ENCODE assay signal across 9 mouse cellular contexts in genomic region chr3:93031450-93031849, GRCm38 (mm10). TPM values are rescaled to one million over a fixed set of nuclear protein-coding genes. Genes with fewer than 3 reads are reported as not detected.
DNase-seq lines count a peak whose midpoint lies in the region; ATAC-seq and TF ChIP-seq lines count a peak whose summit lies in the region.
"Had no signal": no experiment of that assay in that cellular context is flagged by ENCODE, and none has a peak within 500 bp of the region (broad histone marks: within the 10 kb centered on the region; RNA-seq: fewer than 3 reads in every experiment).

No protein-coding gene starts in this region.

- WGBS in intestine, embryonic 16.5 days: 46% methylated on average over 5 of the region's 5 CpGs
- 46% methylated on average over 5 of the region's 5 CpGs for WGBS in lung, postnatal 0 days
- 38% methylated on average over 5 of the region's 5 CpGs for WGBS in stomach, postnatal 0 days

- H3K4me1 ChIP-seq in E14TG2a.4 (replicated peaks; ENCODE audit: low read depth, low read length): no peaks in the 10 kb centered on the region
- no peaks in the 10 kb centered on the region for H3K4me1 ChIP-seq in intestine, embryonic 16.5 days (ENCODE audit: control insufficient read depth, insufficient read depth, low read length)
- no peaks in the 10 kb centered on the region for H3K4me1 ChIP-seq in lung, postnatal 0 days (ENCODE audit: insufficient read depth, low read depth, low read length)
- no peaks in the 10 kb centered on the region for H3K4me1 ChIP-seq in stomach, postnatal 0 days (replicated peaks; ENCODE audit: control insufficient read depth, insufficient read depth)

- DNase-seq in adrenal gland, postnatal 10 days: peak; percentile 26
- no peak for DNase-seq in adrenal gland, adult 2 months
- peak; percentile 46 for DNase-seq in embryo, embryonic 11.5 days (ENCODE audit: low read depth, low spot score)
- DNase-seq in lung, postnatal 0 days (ENCODE audit: low spot score): peak; percentile 37
- DNase-seq in stomach, postnatal 0 days (ENCODE audit: low spot score): peak; percentile 30
- DNase-seq in spleen, adult 18-20 months: no peak

- no peaks in the 10 kb centered on the region for H3K36me3 ChIP-seq in E14TG2a.4 (ENCODE audit: insufficient read depth, low read length)
- no peaks in the 10 kb centered on the region for H3K36me3 ChIP-seq in intestine, embryonic 16.5 days (ENCODE audit: control insufficient read depth, insufficient read depth, low read length)
- no peaks in the 10 kb centered on the region for H3K36me3 ChIP-seq in lung, postnatal 0 days (ENCODE audit: insufficient read depth, low read length)
- H3K36me3 ChIP-seq in stomach, postnatal 0 days (ENCODE audit: control insufficient read depth, insufficient read depth, low read length): no peaks in the 10 kb centered on the region

- peak; percentile 61 for TF ChIP-seq CTCF in E14TG2a.4 (conservative IDR thresholded peaks at IDR 0.05; ENCODE audit: low read length)
- peak; percentile 78 for TF ChIP-seq CTCF in lung, postnatal 0 days (IDR thresholded peaks at IDR 0.05)
- peak; percentile 92 for TF ChIP-seq CTCF in stomach, postnatal 0 days (IDR thresholded peaks at IDR 0.05; ENCODE audit: low read depth)

- no peak for TF ChIP-seq EP300 in lung, postnatal 0 days (IDR thresholded peaks at IDR 0.05)
- TF ChIP-seq EP300 in stomach, postnatal 0 days (optimal IDR thresholded peaks at IDR 0.05): no peak

- no peak overlapping the region for H3K4me2 ChIP-seq in intestine, embryonic 16.5 days (ENCODE audit: low read depth, low read length)
- no peak overlapping the region for H3K4me2 ChIP-seq in lung, postnatal 0 days (replicated peaks; ENCODE audit: low read depth, low read length)
- H3K4me2 ChIP-seq in stomach, postnatal 0 days (replicated peaks; ENCODE audit: low read depth): no peak overlapping the region

- H3K27ac ChIP-seq in intestine, embryonic 16.5 days (ENCODE audit: low read length): no peak overlapping the region
- H3K27ac ChIP-seq in lung, postnatal 0 days (ENCODE audit: low read length): no peak overlapping the region
- no peak overlapping the region for H3K27ac ChIP-seq in stomach, postnatal 0 days (replicated peaks)
- H3K27ac ChIP-seq: macrophage had no signal

- ATAC-seq in intestine, embryonic 16.5 days: peak; percentile 66
- ATAC-seq in lung, postnatal 0 days: no peak
- no peak for ATAC-seq in stomach, postnatal 0 days (ENCODE audit: low FRiP score, low TSS enrichment)

- H3K4me3 ChIP-seq in E14TG2a.4 (replicated peaks; ENCODE audit: low read length): no peak overlapping the region
- no peak overlapping the region for H3K4me3 ChIP-seq in intestine, embryonic 16.5 days (ENCODE audit: low read length)
- H3K4me3 ChIP-seq in lung, postnatal 0 days (ENCODE audit: low read depth, low read length): no peak overlapping the region
- H3K4me3 ChIP-seq in stomach, postnatal 0 days (ENCODE audit: low read depth, low read length): no peak overlapping the region

- H3K9ac ChIP-seq in intestine, embryonic 16.5 days (ENCODE audit: low read depth, low read length): no peak overlapping the region
- H3K9ac ChIP-seq in lung, postnatal 0 days (replicated peaks; ENCODE audit: low read depth): no peak overlapping the region
- H3K9ac ChIP-seq in stomach, postnatal 0 days (ENCODE audit: low read length): no peak overlapping the region

- 0 out of 2 replicates have a peak, but pooled peaks cover 2% of the 10 kb centered on the region for H3K9me3 ChIP-seq in E14TG2a.4 (ENCODE audit: low read length)
- no peaks in the 10 kb centered on the region for H3K9me3 ChIP-seq in intestine, embryonic 16.5 days (ENCODE audit: control insufficient read depth, low read length)
- no peaks in the 10 kb centered on the region for H3K9me3 ChIP-seq in lung, postnatal 0 days (ENCODE audit: low read length)
- no peaks in the 10 kb centered on the region for H3K9me3 ChIP-seq in stomach, postnatal 0 days (ENCODE audit: control insufficient read depth, low read length)

- H3K27me3 ChIP-seq in E14TG2a.4 (ENCODE audit: insufficient read depth, low read length): no peaks in the 10 kb centered on the region
- H3K27me3 ChIP-seq in intestine, embryonic 16.5 days (replicated peaks; ENCODE audit: control insufficient read depth, insufficient read depth, low read length): no peaks in the 10 kb centered on the region
- no peaks in the 10 kb centered on the region for H3K27me3 ChIP-seq in lung, postnatal 0 days (replicated peaks; ENCODE audit: insufficient read depth, low read length)
- H3K27me3 ChIP-seq in stomach, postnatal 0 days (ENCODE audit: control insufficient read depth, insufficient read depth, low read length): no peaks in the 10 kb centered on the region

RNA-seq across cellular contexts. Expression of gene Lce1m, which starts 12.6 kb away (rescaled TPM):
- total RNA-seq in adrenal gland, postnatal 10 days (2021): not detected
- total RNA-seq in adrenal gland, adult 2 months (2021): not detected
- not detected in 2 replicates for polyA plus RNA-seq in adrenal gland, adult 2 months (2012; rRNA removed)
- polyA plus RNA-seq in intestine, embryonic 16.5 days (2015; fragmentation: Nextera tagmentation; extraction: Ambion mirVana): not detected in 2 replicates
- not detected in 2 replicates for polyA plus RNA-seq in lung, postnatal 0 days (2015; fragmentation: Nextera tagmentation; extraction: Ambion mirVana)
- 356 and 376 TPM in 2 replicates for polyA plus RNA-seq in stomach, postnatal 0 days (2015; fragmentation: Nextera tagmentation; extraction: Ambion mirVana)
- polyA plus RNA-seq: macrophage had no signal

RNA-seq across cellular contexts. Expression of gene Crct1, which starts 16.0 kb away (rescaled TPM):
- total RNA-seq in adrenal gland, postnatal 10 days (2021): not detected
- not detected for total RNA-seq in adrenal gland, adult 2 months (2021)
- not detected in 2 replicates for polyA plus RNA-seq in adrenal gland, adult 2 months (2012; rRNA removed)
- polyA plus RNA-seq in intestine, embryonic 16.5 days (2015; fragmentation: Nextera tagmentation; extraction: Ambion mirVana): not detected in 2 replicates
- polyA plus RNA-seq in lung, postnatal 0 days (2015; fragmentation: Nextera tagmentation; extraction: Ambion mirVana): not detected in 2 replicates
- 1,801 and 2,041 TPM in 2 replicates for polyA plus RNA-seq in stomach, postnatal 0 days (2015; fragmentation: Nextera tagmentation; extraction: Ambion mirVana)
- polyA plus RNA-seq: macrophage had no signal

RNA-seq across cellular contexts. Expression of gene Gm4858, which starts 37.2 kb away (rescaled TPM):
- total RNA-seq in adrenal gland, postnatal 10 days (2021): not detected
- total RNA-seq in adrenal gland, adult 2 months (2021): not detected
- not detected in 2 replicates for polyA plus RNA-seq in adrenal gland, adult 2 months (2012; rRNA removed)
- not detected in 2 replicates for polyA plus RNA-seq in intestine, embryonic 16.5 days (2015; fragmentation: Nextera tagmentation; extraction: Ambion mirVana)
- not detected in 2 replicates for polyA plus RNA-seq in lung, postnatal 0 days (2015; fragmentation: Nextera tagmentation; extraction: Ambion mirVana)
- 0.05 and 0.08 TPM in 2 replicates for polyA plus RNA-seq in stomach, postnatal 0 days (2015; fragmentation: Nextera tagmentation; extraction: Ambion mirVana)
- polyA plus RNA-seq: macrophage had no signal

RNA-seq across cellular contexts. Expression of gene Lce3f, which starts 39.4 kb away (rescaled TPM):
- total RNA-seq in adrenal gland, postnatal 10 days (2021): not detected
- total RNA-seq in adrenal gland, adult 2 months (2021): not detected
- not detected in 2 replicates for polyA plus RNA-seq in adrenal gland, adult 2 months (2012; rRNA removed)
- not detected in 2 replicates for polyA plus RNA-seq in intestine, embryonic 16.5 days (2015; fragmentation: Nextera tagmentation; extraction: Ambion mirVana)
- not detected in 2 replicates for polyA plus RNA-seq in lung, postnatal 0 days (2015; fragmentation: Nextera tagmentation; extraction: Ambion mirVana)
- polyA plus RNA-seq in stomach, postnatal 0 days (2015; fragmentation: Nextera tagmentation; extraction: Ambion mirVana): 3,312 and 3,341 TPM in 2 replicates
- polyA plus RNA-seq: macrophage had no signal

Comparison
In these comparisons a context has a peak if more than half of its experiments do, and no peak if none do; other contexts are left out.
1. DNase-seq: peak in adrenal gland, postnatal 10 days (single experiment), embryo, embryonic 11.5 days (single experiment), lung, postnatal 0 days (single experiment) and stomach, postnatal 0 days (single experiment); none in adrenal gland, adult 2 months (single experiment) and spleen, adult 18-20 months (0 of 2).
2. RNA of gene Lce1m, which starts 12.6 kb away (polyA plus RNA-seq): 356 to 376 TPM in stomach, postnatal 0 days; not detected in adrenal gland, adult 2 months, not detected in intestine, embryonic 16.5 days and not detected in lung, postnatal 0 days; every median in the first group is over 100 times any median in the second.
3. RNA of gene Crct1, which starts 16.0 kb away (polyA plus RNA-seq): 1,801 to 2,041 TPM in stomach, postnatal 0 days; not detected in lung, postnatal 0 days, not detected in adrenal gland, adult 2 months and not detected in intestine, embryonic 16.5 days; every median in the first group is over 1,000 times any median in the second.
4. Peak in every context shown above with its lines, with median percentiles within 50 percentile points of each other: CTCF ChIP-seq.